Mouse (Mus musculus) gastrocnemius, adult 18-20 months (tissue): ENCODE data around the gene Ipmk. TPM values are rescaled to one million over a fixed set of nuclear protein-coding genes. Genes with fewer than 3 reads are reported as not detected.
A peak's percentile ranks its signal among the peaks of the same experiment; 100 is the strongest.

Source experiments
- DNase-seq: peaks from one replicate; pipeline ENCODE4 v3.0.0; 2021; ENCODE audit warnings: low spot score
- total RNA-seq, 2 experiments: library from RNA; stranded (reverse); gene quantifications; 2 replicates each; pipeline ENCODE4 v1.2.3; 2021

The Ipmk gene
- total RNA-seq, 2 experiments from 2014 or later: 18.0 to 19.4 TPM

DNA sequence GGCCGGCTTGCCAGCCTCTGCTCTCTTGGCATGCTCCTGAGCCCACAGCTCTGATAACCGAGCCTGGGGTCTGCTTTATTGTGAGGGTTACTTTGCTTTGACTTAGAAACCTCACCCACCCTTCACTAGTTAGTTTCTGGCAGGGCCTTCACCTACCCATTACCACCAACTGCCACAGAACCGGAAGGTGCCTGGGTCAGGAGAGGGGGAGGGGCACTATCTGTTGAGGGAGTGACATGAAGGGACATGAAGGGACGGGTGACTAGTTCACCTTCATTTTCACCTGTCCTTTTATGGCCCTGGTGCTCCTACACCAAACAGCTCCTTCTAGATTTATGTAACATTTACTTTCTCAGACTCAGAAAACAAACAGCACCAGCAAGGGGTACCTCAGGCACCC lies 8.1 kb upstream of the Ipmk start:
- DNase-seq: no peak

DNA sequence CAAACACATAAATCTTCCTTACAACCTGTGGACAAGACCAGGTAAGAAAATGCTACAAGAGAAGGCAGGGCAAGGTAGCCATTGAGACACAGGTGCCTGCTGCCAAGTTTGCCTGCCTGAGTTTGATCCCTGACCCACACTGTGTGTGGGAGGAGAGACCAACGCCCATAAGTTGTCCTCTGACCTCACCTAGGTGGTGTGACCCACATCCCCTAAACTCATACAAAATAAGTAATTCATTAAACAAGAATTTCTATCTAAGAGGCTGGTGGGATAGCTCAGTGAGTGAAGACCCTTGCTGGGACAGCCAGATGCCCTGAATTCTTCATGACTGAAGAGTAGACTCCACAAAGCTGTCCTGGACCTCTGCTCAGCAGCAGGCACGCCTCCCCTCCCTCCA lies 7.4 kb upstream of the Ipmk start:
- DNase-seq: no peak

DNA sequence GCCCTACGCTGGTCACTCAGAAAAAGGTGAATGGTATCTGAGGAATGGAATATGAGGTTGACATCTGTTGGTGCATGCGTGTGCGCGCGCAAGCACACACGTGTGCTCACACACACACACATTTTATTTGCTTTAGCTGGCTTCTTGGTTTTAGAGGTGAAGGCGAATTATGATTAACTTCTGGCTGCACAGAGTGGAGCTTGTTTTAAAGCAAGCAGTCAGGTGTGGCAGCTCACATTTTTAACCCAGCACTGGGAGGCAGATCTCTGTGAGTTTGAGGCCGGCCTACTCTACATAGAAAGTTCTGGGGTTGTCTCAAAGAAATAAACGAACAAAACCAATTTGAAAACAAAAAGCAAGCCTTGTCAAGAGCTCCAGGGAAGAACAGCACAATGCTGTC lies 6.3 kb upstream of the Ipmk start:
- no peak for DNase-seq

DNA sequence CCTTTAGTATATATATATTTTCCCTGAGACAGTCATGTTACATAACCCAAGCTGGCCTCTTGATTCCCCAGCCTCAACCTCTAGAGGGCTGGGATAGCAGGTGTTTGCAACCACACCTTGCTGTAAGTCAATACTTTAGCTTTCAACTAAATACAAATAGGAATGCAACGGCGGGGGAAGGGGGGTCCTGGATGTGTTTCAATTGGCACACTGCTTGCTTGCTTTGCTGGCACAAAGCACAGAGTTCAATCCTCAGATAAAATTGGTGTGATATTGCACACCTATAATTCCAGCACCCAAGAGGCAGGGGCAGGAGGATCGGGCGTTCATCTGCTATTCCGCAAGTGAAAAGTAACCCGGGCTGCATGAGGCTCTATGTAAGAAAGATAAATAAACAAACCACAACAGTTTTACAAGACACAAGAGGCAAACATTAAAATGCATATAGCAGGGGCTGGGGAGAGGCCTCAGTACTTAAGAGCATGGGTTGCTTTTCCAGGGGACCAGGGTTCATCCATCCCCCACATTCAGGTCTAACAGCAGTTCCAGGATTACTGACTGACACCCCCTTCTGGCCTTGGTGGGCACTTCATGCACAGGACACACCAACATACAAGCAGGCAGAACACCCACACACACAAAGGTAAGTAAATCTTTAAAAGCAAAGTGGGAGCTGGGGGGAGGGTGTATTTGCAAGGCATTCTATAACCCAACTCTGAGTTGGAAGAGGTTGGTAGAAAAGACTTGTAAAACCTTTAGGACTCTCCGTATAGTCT lies 5.3 kb upstream of the Ipmk start:
- no peak for DNase-seq

DNA sequence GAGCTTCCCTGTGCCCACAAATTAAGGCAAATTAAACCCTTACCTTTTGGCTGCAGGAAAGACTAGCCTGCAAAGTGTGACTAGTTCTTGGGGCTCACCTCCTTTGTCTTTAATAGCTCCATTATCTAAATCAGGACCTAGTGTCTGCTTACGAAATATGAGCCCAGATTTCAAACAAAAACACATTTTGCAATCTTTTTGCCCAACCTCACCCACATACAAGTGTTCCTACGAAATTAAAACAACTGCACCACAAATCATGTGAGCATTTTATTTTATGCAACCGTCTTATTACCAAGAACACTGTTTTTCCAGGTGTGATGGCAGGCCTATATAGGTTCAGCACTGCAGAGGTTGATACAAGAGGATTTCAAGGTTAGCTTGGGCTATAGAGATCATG lies 4.4 kb upstream of the Ipmk start:
- DNase-seq: no peak

DNA sequence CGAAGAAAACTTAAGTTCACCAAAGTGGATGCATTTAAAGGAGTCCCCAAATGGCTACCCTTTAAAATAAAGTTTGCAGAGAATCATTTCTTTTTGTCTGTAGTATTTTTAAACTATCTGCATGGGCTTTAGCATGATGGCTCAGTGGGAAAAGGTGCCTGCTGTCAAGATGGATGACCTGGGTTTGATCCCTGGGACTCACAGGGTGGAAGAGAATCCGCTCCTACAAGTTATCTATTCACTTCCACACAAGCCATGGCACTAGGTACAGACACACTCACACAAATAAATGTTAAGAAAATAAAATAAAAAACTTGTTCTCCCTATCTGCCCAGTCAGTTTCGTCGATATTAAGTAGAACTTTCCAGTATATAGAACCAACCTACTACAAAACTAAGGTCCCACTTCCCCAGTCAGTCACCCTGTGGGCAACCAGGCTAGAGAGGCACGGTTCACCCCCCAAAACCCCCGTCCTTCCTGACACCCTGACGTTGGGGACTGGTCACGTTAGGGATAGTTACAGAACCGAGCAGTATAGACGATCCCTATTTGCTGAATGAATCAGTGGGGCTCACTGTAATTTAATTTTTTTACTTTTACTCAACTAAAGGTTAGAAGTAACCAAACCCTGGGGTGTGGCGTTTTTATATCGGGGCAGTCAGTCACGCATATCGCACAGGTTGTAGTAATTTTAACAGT lies 3.8 kb upstream of the Ipmk start:
- no peak for DNase-seq

DNA sequence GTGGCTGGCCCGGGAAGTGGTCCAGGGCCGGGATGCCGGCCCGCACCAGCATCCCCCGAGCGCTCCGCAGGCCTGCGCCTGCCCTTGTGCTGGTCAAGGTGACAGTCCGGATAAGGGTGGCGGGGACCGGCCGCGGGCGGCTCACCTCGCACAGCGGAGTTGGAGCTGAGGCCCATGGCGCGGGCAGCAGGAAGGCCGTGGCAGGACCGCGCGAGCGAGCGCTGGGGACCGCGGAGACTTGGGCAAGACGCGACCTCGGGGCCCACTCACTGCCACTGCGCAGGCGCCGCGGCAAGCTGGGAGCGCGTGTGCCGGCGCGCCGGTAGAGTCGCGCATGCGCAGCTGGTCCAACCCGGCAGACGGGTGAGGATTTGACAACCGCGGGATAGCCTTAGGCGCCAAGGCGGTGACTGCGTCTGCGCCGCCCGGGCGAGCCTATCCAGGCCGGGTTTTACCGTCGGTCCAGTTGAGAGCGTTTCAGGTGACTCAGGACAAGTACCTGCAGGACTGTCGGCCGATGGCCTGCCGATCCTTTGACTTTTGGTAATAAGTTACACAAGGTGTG lies 2.9 kb upstream of the Ipmk start, which contains the start of gene Cisd1:
Gene Cisd1, minus strand, starts transcription at position 376 of the 565 bp plus-strand sequence.
- peak; percentile 91 for DNase-seq

DNA sequence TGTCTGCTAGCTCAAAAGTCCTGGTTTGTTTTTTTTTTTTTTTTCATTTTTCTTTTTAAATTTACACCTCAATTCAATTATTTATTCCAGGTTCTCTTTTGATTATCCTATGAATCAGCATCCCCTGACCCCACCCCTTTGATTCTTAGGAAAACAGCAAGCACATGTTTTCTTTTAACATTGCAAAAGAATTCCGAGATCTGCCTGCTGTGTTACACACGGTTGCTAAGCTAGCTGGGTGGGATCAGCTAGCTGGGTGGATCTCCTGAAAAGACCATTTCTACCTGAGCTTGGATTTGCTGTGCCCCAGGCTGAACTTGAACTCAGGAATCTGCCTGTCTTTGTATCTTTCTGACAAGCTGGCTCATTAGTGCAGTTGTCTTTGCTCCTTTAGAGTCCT lies 1.5 kb upstream of the Ipmk start:
- DNase-seq: no peak

DNA sequence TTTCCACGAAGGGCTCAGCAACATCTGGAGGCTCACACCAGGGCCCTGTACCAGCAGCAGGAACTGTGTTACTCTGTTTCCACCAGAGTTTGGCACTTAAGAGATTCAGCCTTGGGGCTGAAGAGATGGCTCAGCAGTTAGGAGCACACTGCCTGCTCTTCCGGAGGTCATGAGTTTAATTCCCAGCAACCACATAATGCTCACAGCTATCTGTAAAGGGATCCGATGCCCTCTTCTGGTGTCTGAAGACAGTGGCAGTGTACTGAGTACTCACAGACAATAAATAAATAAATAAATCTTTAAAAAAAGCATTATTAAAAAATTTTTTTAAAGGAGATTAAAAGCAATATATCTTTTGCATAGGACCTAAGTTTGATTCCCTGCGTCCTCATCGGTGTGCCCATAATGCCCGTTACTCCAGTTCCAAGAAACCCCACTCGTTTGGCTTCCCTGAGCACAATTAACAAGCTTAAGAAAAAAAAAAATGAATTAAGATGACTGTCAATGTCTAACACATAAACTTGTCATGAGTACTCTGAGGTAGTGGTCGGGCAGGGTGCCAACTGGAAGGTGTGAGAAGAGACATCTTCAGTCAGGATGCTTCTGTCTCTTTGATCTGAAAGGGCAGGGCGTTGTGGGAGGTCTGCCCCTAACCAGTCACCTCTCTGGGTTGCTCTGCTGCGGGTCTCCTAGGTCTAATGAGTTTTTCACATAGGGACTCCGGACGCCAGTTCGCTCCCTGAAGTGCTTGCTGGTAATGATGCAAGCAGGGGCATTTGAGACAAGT lies 648 bp upstream of the Ipmk start:
- no peak for DNase-seq

DNA sequence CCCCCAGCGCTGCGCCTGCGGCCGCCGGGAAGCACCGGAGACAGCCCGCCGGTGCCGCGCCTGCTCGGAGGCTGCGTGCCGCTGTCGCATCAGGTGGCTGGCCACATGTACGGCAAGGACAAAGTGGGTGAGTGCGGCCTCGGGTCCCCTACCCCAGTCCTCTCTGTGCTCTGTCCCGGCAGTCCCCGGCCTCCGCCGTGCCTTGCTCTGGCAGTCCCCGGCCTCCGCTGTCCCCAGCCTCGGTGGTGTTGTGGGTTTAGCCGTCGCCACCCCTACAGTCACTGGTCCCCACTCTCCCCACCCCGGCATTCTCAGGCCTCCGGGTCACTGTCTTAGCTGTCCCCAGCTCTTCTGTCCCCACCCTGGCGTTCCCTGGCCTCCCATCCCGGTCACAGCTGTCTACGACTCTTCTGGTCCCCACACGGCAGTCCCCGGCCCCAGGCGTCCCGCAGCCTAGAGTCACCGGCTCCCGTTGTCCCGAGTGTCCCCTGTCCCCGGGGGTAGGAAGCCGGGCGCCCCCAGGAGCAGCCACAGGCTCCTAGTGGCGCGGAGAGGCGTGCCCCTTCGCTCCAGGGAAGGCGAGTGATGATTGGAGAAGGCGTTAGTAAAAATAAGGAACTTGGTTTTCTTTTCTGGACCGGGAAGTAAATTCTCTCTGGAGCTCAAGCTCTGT lies 537 bp downstream of the Ipmk start:
- peak; percentile 15 for DNase-seq

DNA sequence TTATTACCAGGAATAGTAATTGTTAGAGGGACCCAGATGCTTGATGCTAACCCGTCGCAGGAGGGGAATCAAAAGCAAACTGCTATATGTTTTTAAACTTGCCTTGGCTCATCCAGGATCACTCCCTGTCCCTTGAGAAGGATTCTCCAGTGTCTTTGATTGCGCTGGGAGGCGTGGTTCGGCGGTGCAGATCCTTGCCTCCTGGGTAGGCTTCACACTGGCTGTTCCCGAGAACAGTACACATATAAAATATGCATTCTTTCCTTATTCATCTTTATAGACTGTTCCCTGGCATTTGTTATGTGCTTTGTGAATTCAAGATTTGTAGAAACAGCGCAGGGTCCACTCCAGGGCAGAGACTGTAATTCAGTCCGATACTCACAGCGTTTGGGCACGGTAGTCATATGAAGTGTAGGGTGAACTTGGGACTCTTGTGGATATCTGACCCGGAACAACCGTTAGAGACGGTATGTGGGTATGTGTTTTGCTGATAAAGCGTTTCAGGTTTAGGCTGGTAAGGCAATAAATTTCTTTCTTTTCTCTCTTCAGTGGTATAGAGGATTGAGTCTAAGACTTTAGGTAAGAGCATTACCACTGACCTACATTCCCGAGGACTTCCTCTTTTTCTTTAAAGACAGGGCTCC lies 1.2 kb downstream of the Ipmk start:
- DNase-seq: no peak

DNA sequence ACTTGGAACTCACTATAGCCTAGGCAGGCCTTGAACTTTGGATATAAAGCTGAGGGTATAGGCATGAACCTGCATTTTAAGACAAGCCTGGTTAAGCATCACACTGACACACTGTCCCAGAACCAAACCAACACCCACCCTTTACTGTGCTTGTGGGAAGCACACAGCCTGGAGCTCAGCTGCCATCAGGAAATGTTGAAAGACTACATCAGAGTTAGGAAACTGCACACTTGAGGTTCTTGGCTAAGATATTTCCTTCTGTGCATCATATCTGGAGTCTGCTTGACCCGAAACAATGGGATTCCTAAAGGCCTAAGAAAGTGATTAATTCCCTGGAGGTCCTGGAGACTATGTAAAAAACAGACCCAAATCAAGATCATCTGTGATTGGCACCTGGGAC lies 1.7 kb downstream of the Ipmk start:
- DNase-seq: no peak

DNA sequence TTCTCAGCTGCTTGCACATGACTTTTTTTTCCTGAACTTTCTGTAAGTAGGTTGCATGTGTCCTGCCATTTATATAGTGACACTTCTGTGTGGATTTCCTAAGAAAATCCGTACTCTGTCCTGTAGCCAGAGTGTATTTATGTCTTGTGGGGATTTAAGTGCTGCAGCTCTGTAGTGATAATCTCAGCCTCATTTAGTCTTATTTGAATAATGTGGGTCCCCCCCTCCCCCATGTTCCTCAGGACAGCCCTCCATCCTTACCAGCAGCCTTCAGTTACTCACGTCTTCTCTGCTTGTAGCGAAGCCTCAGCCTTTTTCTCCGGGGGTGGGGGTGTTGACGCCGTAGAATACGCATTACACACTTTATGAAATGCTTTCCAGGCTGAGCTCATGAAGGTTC lies 3.7 kb downstream of the Ipmk start:
- DNase-seq: no peak

DNA sequence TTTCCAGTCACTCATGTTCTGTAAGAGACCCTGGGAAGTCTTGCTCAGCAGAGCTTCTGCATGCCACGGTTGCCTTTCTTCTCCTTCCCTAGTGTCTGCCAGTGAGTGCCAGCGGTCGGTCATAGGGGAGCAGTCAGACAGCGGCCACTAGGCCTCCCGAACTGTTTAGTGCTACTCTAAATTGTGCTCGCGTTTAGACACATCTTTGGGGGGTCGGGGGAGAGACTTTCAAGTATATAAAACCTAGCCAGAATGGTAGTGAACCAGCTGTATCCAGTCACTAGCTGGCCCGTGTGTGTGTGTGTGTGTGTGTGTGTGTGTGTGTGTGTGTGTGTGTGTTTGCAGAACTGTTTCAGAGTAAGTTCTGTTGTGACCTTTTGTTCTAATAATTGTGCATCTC lies 6.3 kb downstream of the Ipmk start:
- DNase-seq: no peak

DNA sequence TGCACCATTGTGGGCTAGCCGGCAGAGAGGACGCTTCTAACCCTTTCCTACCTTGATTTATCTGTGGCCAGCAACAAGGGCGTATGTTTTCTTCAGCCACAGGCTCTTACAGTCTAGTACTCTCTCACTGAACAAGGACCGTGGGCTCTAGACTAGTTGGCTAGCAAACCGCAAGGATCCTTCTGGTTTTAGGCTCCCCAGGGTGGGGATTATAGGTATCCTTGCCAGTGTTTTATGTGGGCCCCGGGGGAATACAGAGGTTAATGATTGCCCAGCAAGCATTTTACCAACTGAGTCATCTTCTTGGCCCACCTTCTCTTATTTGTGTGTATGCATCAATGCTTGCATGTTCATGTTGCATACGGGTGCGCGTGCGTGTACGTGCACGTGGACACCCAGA lies 7.4 kb downstream of the Ipmk start:
- DNase-seq: no peak

DNA sequence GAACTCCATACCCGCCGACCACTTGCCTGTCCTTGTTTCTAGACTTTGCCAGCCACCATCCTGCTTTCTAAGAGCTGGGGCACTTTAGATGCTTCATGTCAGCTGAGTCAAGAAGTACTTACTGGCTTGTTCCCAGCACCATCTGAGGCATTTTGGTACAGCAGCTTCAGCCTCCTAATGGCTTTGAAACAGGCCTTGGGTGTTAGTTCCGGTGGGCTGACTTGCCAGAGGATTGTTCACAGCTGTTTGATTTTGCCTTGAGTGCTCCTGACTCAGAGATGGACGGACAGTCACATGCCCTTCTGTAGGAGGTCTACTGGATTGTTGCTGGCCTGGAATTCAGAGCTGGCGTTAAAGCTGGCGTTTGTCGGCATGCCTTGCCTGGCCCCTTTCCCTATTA lies 13.5 kb downstream of the Ipmk start:
- no peak for DNase-seq

DNA sequence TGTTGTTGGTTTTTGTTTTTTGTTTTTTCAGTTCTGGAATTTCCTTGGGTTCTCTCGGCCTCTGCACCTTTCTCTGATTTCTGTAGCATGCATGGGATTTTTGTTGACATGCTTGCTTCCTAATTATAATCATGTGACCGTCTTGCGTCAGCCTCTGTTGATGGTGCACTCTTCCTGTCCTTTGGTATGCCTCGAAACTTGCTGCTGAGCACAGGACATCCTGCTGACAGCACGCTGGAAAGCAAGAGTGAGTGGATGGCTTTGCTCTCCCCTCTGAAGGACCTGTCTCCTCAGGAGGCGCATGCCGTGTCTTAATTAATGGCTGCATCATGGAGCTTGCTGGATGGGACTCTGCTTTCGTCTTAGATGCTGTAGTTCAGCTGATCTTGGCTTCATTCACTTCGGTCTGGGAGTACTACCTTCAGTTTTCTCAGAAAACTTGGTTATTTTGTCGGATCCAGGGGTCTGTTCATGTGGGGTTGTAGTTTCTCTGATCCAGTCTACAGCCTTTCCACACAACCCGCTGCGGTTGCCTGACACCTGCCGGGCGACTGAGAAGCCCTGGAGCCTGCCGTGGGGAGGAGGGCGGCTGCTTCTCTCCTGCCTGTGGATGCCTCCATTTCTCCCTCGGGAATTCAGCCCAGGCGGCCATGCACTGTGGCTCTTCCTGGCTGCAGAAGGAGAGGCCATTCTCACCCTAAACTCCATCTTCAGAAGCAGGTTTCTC lies 14.4 kb downstream of the Ipmk start:
- no peak for DNase-seq

DNA sequence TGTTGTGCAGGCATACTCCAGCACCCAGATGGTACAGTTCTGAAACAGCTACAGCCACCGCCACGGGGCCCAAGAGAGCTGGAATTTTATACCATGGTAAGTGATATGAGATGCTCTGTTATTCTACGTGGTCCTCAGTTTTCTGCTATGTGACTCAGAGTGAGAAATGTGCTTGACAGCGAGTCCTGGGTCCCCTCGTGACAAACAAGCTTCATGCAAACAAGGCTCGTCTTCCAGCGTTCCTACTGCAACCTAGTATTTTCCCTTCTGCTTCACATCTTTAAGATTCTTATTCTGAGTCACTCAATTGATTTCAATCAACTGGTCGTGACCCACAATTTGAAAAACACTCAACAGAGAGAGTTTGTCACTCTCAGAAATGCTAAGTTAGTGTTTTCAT lies 15.9 kb downstream of the Ipmk start:
- DNase-seq: no peak

DNA sequence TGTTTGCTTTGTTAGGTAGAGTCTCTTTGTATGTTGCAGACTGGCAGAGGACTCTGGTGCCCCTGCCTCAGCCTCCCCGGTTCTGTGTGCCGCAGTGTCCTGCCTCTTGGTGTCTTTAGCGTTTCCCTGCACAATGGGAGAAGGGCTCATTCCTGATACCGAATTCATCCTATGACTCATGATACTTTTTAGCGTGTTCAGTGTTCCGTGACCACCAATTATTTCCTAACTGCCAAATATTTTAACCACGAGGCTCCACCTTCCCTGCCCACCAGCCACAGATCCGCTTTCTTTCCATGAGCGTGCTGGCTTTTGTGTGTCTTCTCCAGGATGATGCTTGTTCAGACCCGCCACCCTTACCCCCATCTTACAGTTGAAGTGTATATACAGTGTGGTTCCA lies 16.3 kb downstream of the Ipmk start:
- no peak for DNase-seq
